Mouse (Mus musculus) liver (tissue): Measurements from ENCODE around the gene Zbtb7a.
"Not testable (repeated sequence)": the region's sequence is repeated elsewhere in the genome, so short reads cannot be mapped to it uniquely, and the experiment has no call there.

Source experiments
- DNase-seq: peaks from one replicate; pipeline ENCODE4 v3.0.0-alpha.2; 2020; ENCODE audit warnings: mixed read lengths

The Zbtb7a gene

DNA sequence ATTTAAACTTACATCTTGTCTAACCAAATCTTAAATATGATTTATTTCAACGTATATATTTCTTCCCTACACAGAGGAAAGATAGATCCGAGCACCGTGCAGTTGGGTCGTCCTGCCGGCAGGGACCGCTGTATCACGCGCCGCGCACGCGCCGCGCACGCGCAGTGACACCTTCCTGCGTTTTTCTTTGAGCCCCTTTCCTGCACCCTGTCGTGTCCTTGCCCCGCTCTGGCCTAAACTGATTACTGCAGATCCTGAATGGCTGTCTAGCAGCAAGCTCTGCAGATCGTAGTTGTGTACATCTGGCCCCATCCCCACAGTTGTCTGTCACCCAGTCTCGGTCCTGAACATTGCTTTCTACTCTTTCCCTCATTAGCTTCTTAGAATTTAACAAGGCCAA lies 38.1 kb downstream of the Zbtb7a start:
- peak; percentile 86 for DNase-seq

- DNase-seq: peak; percentile 89
Measured at GRCm38 (mm10) chr10:81174617-81175344, 39.8 kb downstream of the Zbtb7a start.

DNA sequence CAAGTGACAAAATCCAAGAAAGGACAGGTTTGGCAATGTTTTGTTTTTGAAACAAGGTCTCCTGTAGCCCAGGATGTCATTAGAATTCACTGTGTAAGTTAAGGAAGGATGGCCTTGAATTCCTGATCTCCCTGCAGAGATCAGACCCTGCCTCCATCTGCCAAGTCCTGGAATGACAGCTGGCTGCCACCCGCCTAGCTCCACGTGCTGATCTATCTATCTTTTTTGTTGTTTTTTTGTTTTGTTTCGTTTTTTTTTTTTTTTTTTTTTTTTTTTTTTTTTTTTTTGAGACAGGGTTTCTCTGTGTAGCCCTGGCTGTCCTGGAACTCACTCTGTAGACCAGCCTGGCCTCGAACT lies 40.3 kb downstream of the Zbtb7a start:
- not testable (repeated sequence) for DNase-seq

DNA sequence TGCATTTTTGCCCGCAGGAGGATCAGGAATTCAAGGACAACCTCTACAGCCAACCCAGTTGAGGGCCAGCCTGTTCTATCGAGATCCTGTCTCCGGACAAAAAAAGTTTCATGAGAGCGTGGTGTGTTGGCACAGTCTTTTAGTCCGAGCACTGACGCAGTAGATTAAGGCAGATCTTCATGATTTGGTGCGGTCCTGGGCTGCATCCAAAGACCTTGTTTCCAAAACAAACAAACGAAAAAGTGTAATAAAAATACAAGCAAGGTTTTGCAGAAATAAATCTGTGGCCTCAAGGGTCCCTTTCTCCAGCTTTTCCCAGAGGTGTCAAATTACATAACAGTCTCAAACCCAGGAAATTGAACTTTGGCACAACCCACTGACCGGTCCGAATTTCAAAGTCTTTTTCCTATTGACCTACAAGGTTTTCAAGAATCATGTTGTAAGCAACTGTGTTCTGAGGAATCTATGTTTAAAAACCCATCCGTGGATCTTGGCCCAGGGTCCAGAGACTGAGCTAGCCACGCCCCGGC lies 41.0 kb downstream of the Zbtb7a start:
- no peak for DNase-seq

DNA sequence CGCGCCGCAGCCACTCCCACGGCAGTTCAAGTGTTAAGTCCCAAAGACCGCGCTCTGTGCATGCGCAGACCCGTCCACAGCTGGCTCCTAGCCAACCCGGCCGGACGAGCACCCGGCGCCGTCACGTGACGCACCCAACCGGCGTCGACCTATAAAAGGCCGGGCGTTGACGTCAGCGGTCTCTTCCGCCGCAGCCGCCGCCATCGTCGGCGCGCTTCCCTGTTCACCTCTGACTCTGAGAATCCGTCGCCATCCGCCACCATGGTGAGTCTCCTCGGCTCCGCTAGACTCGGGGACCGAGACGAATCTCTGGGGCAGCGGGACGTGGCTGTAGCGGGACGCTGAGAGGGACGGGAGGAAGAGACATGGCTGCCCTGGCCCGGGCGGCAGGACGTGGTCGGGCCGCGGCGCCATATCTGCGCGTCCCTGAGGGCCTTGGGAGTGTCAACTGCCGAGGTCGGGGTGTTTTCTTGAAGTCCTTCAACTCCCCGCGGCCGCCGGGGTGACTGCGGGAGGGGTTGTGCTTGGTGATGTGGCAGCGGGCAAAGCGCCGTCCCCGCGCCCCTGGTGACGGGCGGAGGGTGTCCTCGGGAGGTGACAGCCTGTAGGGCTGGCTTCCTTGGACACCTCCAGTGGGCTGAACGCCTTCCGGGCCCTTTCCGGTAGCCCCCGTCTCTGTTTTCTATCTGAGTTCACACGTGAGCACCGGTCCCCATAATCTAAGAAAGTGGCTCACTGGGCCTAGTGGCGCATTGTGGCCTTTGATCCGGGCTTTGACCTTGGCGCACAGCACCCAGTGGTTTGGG lies 41.6 kb downstream of the Zbtb7a start, which contains the start of gene Eef2:
TSS of gene Eef2 (plus strand) at position 166 of the 806 bp plus-strand sequence.
- peak; percentile 99 for DNase-seq

DNA sequence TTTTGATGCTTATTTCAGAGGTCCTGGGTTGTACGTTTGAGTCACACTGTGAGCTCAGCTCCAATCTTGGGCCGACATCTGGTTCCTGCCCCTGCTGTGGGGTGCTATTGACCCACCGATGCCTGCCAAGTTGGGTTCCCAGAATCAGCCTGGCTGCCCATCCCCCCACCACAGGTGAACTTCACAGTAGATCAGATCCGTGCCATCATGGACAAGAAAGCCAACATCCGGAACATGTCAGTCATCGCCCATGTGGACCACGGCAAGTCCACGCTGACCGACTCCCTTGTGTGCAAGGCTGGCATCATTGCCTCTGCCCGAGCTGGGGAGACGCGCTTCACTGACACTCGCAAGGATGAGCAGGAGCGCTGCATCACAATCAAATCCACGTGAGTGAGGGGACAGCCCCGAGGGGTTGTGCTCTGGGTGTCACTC lies 42.5 kb downstream of the Zbtb7a start:
- peak; percentile 65 for DNase-seq

DNA sequence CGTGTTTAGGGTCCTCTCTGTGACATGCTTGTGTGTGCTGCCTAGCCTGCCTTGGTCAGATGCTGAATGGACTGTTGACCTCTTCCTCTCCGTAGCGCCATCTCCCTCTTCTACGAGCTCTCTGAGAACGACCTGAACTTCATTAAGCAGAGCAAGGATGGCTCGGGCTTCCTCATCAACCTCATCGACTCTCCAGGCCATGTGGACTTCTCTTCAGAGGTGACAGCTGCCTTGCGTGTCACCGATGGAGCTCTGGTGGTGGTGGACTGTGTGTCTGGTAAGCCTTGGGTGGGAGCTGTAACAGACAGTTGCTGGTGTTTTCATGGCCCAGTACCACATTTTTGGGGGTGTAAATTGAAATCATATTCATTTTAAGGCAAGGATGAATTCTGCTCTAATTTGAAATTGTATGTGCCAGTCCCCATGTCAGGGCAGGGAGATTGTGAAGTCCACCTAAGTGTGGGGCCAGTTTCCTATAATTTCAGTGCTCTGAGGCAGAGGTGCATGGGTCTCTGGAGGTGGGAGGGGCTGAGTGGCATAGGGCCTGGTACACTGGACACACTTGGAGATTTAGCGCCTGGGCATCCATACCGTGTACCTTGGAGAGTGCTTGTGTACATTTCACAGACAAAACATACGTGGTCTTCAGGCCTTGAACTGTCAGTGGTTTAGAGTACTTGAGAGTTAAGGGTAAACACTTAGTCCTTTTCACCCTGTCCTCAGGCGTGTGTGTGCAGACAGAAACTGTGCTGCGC lies 43.1 kb downstream of the Zbtb7a start:
- no peak for DNase-seq

DNA sequence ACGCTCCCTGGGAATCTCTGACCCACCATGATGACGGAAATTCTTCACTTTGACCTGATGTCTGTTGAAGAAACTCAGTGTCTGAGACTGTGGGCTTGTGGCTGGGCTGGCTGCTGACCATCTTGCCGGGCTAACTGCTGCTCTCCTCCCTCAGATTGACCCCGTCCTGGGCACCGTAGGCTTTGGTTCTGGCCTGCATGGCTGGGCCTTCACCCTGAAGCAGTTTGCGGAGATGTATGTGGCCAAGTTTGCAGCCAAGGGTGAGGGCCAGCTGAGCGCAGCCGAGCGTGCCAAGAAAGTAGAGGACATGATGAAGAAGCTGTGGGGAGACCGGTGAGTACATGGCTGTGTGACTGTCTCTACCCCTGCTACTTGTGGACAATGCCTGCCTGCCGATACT lies 43.9 kb downstream of the Zbtb7a start:
- no peak for DNase-seq

GRCm38 (mm10) chr10:81179451-81180342 lies 44.7 kb downstream of the Zbtb7a start:
- no peak for DNase-seq

DNA sequence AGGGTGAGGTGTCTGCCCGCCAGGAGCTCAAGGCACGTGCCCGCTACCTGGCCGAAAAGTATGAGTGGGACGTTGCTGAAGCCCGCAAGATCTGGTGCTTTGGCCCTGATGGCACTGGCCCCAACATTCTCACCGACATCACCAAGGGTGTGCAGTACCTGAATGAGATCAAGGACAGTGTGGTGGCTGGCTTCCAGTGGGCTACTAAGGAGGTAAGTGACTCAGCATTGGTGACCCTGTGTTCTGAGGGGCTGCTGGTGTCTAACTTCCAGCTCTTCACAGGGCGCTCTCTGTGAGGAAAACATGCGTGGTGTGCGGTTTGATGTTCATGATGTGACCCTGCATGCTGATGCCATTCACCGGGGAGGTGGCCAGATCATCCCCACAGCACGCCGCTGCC lies 45.9 kb downstream of the Zbtb7a start:
- no peak for DNase-seq

DNA sequence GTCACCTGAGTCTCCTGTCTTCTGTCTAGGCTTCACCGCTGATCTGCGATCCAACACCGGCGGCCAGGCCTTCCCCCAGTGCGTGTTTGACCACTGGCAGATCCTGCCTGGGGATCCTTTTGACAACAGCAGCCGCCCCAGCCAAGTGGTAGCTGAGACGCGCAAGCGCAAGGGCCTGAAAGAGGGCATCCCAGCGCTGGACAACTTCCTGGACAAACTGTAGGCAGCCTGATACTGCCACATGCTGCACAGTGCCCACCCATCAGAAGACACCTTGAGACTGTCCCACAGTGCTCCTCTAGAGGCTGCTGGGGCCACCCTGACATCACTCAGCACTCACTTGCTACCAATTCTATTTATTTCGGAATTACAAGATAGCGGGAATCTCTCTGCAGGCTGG lies 46.8 kb downstream of the Zbtb7a start:
- DNase-seq: not testable (repeated sequence)

DNA sequence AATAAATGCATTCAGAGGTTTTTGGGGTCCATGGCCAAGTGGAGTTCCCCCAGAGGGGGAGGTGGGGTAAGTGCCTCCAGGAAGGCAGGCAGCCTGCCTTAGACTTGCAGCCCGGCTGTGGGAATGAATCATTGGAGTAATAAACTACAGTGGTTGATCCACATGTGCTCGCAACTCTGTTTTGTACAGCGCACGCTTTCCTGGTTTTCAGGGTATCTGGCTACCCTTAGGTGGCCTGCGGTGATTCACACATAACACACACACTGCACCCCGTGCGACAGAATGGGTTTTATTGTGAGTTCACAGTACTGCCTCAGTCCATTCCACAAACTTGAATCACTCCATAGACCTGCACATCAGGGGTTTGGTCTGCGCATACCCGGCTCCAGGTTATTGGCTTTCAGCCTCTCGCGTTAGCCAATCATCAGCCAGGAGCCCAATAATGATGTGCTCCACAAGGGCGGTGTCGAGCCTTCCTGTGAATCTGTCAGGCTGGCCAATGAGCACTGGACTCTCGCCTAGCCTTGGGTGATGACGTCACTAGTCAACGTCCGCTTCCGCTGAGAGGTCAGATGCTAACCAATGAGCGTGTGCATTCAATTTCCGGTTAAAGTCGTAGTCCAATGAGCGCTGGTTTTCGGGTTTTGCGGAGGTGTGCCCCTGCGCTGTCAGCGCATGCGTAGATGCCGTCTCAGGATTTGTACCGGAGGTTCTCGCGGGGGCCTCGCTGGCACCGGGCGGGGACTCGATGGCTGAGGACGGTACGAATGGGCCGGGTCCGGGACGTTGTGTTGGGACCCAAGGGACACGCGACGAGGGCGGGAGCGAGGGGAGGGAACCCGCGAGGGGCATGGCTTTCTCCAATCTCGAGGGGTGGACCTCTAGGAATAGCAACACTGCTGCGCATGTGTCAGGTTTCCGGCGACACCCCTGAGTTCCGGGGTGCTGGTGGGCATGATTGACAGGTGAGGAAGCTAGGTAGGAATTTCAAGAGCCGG lies 47.6 kb downstream of the Zbtb7a start, which contains the start of gene Dapk3:
TSS of gene Dapk3 (plus strand) at position 670 of the 998 bp plus-strand sequence.
- DNase-seq: peak; percentile 97

DNA sequence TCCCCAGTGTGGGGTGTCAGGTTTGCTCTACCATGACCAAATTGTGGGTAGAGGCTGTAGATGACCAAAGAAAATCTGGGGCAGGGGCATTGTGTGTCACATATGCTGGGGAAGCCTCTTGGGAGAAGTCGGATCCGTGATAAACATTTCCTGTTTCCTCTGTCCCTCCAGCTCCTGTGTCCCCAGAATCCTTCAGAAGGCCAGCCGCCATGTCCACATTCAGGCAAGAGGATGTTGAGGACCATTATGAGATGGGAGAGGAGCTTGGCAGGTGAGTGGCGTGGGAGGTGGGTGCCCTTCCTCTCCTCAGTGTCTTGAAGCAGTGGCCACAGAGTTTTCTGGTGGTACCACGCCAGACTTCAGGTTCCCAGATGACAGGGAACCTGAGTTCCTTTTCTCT lies 48.8 kb downstream of the Zbtb7a start, which contains the start of gene 4930442H23Rik:
TSS of gene 4930442H23Rik (minus strand) at position 45 of the 400 bp plus-strand sequence.
- DNase-seq: no peak

DNA sequence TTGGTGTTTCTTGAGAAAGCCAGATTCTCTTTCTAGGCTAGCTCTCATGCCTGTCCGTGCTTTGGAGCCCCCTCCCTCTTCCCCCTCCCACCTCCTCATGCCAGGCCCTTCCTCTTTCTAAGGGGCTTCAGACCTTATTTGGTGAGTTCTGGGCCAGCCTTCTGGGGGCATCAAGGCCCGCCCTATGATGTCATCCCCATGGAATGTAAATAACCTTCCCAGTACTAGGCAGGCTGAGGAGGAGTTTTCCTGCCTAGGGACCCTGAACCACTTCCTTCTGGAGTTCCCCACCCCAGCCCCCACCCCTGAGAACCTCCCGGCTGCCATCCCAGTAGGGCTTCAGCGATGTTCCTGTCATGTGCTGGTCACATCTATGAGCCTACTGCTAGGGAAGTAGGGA lies 49.7 kb downstream of the Zbtb7a start:
- no peak for DNase-seq

GRCm38 (mm10) chr10:81187161-81187560 lies 52.1 kb downstream of the Zbtb7a start:
- DNase-seq: no peak

- no peak for DNase-seq
Measured at GRCm38 (mm10) chr10:81189821-81190220, 54.8 kb downstream of the Zbtb7a start.

DNA sequence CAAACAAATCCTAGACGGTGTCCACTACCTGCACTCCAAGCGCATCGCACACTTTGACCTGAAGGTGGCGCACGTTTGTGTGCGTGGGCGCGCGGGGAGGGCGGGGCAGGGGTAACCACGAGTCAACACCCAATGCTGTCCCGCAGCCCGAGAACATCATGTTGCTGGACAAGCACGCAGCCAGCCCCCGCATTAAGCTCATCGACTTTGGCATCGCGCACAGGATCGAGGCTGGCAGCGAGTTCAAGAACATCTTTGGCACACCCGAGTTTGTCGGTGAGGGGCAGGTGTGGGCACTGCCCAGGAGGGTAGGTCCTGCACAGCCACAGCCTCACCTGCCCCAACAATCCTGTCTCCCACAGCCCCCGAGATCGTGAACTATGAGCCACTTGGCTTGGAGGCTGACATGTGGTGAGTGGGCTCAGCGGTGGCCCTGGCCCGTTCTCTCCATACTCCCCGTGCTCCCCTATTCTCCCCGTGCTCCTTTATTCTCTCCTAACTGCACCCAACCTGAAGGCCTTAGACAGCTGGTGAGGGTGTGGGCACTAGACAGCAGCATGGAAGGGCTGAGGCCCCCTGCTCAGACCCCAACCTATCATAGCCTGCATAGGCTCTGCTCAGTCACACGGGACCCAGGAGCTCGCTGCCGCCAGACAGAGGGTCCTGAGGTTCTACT lies 55.4 kb downstream of the Zbtb7a start:
- peak; percentile 58 for DNase-seq

DNA sequence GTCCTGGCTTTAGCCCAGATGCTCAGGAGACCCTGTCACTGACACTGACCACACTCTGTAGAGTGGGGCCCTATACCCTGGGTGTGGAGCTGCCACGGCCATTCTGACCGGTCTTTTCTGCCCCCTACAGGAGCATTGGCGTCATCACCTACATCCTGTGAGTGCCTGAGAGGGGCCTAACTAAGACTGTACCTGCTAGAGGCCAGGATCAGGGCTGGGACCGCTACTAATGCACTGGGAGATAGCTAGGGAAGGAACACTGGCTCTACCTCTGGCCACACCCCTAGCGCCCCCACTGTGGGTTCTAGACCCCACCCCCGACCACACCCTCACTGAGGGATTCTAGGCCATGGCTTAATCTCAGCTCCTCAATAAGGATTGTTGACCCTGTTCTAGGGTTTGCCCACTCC lies 55.9 kb downstream of the Zbtb7a start:
- no peak for DNase-seq

DNA sequence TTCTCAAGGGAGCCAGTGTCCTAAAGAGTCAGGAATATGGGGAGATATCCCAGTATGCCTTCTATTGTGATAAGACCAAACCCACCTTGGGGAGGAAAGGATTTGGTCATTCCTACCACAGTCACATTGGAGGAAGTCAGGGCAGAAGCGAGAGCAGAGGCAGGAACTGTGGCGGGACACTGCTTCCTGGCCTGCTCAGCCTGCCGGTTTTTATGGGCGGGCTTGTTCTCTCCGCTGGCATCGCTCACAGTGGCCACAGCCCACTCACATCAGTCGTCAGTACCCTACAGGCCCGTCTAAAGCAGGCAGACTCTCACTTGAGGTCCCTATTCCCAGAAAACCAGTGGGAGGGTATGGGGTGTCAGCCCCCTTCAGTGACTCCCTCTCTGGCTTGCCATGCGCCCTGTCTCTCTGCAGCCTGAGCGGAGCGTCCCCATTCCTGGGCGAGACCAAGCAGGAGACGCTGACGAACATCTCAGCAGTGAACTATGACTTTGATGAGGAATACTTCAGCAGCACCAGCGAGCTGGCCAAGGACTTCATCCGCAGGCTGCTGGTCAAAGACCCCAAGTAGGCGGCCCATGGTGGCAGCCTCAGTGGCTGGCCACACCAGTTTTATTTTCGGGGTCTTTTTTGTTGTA lies 56.4 kb downstream of the Zbtb7a start:
- DNase-seq: no peak
